Mouse (Mus musculus) cerebellum, adult 11-12 months (tissue): Measurements from ENCODE around the gene Cwc25.
A peak's percentile ranks its signal among the peaks of the same experiment; 100 is the strongest.
"Not testable (repeated sequence)": the region's sequence is repeated elsewhere in the genome, so short reads cannot be mapped to it uniquely, and the experiment has no call there.

Experiments
- DNase-seq: peaks from one replicate; pipeline ENCODE4 v3.0.0; 2022

Cwc25 gene

GRCm38 (mm10) chr11:97800691-97801408 is 34.5 kb upstream of the Cwc25 start:
- DNase-seq: peak; percentile 72

DNA sequence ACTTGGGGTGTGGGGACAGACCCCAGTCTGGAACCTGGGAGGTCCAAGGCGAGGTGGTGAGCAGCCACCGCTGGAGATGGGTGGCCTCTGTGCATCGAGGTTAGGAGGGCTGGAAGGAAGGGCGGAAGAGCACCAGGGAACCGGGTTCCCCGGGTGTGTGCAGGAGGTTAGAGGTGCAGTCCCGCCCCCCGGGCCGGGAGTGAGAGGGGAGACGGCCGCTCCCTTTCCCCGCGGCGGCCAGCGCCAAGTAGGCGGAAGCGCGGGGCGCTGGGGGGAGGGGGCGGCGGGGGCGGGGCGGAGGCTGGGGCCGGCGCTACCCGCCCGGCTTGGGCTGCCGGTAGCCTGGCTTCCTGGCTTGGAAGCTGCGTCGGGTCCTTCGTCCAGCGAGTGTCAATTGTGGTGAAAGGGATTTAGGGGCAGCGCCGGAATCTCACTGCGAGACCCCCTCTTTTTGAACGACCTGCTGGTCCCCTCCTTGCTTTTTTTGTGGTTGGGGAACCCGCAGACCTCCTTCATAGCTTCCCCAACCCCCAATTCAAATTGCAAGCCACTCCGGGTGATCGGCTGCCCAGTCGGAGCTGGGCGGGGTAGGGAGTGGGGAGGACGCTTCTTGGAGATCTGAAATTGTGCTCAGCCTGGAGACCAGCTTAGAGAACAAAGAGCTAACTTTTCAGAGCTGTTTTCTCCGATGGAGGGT is 33.8 kb upstream of the Cwc25 start:
- peak; percentile 77 for DNase-seq

GRCm38 (mm10) chr11:97799146-97799993 is 33.0 kb upstream of the Cwc25 start:
- DNase-seq: peak; percentile 93

DNA sequence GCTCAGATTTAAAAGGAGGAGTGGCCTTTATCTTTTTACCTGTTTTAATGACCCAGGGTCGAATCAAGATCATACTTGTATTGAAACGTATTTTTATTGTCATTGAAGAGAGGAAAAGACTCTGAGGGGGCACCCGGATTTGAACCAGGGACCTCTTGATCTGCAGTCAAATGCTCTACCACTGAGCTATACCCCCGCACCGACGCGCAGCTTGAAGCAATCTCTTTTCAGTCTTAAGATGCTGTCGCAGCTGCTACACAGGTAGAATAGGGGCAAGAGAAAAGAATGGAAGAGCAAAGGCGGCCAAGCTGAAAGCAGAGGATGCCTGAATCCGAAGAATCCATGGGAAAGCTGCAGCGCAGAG is 32.4 kb upstream of the Cwc25 start, which contains the start of gene Lasp1:
Lasp1 (plus strand) TSS at position 219 of the 364 bp plus-strand sequence.
- peak; percentile 91 for DNase-seq

DNA sequence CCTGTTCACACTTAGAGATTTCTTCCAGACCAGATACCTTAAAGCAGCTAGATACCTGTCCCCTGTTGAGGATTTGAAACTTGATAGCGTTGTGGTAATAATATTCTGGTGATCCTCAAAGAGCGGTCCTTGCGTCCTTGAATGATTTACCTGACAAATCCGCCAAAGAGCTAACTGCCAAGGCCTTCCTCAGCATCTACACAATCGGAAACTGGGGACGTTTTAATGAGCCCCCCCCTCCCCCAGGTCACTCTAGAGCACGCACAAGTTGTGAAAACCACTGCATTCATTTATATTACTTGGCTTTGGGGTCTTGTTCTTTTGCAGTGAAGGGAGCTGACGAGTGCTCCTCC is 31.7 kb upstream of the Cwc25 start:
- DNase-seq: no peak

DNA sequence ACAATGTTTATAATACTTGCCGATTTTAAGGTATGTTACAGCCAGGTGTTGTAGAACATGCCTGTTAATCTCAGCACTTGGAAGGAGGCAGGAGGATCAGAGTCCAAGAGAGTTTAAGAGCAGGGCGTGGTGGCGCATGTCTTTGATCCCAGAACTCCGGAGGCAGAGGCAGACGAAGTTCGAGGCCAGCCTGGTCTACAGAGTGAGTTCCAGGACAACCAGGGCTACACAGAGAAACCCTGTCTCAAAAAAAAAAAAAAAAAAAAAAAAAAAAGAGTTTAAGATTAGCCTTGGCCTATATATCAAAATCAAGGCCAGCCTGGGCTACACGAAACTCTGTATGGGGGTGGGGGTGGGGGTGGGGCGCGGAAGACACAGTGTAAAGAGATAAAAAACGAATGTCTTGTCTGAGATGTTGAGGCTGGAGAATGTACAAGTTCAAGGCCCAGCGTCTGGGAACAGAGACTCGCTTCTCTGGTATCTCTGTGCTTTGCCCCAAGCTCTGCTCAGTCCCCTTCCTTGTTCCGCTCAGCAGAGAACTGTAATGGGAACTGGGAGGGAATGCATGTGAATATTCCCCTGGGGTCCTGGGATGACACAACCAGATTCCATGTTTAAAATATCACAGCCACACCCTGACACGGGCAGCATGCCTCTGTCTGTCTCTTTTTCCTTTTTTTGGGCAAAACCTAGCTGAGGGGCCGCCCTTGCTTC is 31.2 kb upstream of the Cwc25 start:
- no peak for DNase-seq

GRCm38 (mm10) chr11:97796910-97797309 is 30.6 kb upstream of the Cwc25 start:
- DNase-seq: peak; percentile 74

GRCm38 (mm10) chr11:97793165-97793564 is 26.8 kb upstream of the Cwc25 start:
- DNase-seq: no peak

- DNase-seq: not testable (repeated sequence)
These were observed 24.6 kb upstream of the Cwc25 start for GRCm38 (mm10) chr11:97790778-97791438.

DNA sequence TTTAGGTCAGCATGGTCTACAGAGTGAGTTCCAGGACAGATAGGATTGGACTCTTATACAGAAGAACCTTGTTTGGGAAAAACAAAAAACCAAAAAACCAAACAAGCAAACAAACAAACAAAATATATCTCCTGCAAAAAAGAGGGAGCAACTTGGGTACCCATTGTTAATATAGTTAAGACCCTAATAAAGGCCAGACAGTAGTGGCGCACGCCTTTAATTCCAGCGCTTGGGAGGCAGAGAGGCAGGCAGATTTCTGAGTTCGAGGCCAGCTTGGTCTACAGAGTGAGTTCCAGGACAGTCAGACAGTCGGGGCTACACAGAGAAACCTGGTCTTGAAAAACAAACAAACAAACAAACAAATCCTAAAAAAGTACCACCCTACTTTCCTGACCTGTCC is 23.4 kb upstream of the Cwc25 start:
- no peak for DNase-seq

DNA sequence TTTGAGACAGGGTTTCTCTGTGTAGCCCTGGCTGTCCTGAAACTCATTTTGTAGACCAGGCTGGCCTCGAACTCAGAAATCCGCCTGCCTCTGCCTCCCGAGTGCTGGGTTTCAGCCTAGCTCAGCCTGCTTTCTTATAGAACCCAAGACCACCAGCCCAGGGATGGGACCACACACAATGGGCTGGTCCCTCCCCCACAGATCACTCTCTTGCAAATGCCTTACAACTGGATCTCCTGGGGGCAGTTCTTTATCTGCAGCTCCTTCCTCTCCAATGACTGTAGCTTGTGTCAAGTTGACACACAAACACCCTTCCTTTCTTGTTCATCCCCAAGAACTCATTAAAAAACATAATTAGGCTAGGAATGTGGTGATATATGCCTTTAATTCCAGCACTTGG is 21.6 kb upstream of the Cwc25 start:
- DNase-seq: no peak

DNA sequence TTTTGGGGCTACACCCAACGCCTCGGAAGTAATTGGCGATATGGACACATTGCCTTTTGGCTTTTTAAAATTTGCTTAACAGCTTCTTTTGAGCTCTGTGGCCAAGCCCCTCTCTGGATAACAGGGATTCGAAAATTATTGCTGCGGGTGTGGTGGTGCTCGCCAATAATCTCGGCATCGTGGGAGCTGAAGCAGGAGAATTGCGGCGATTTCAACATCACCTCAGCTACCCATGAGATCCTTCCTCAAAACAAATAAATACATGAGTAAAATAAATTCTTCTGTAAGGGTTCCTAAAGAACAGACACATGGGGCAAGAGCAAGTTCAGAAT is 16.2 kb upstream of the Cwc25 start:
- no peak for DNase-seq

- peak; percentile 98 for DNase-seq
These were observed 15.6 kb upstream of the Cwc25 start, which contains the start of gene Rpl23 for GRCm38 (mm10) chr11:97781832-97782563. Gene Rpl23, minus strand, starts transcription at chr11:97782437.

GRCm38 (mm10) chr11:97781478-97781831 is 15.1 kb upstream of the Cwc25 start:
- DNase-seq: no peak

- no peak for DNase-seq
These were observed 13.8 kb upstream of the Cwc25 start for GRCm38 (mm10) chr11:97779968-97780701.

DNA sequence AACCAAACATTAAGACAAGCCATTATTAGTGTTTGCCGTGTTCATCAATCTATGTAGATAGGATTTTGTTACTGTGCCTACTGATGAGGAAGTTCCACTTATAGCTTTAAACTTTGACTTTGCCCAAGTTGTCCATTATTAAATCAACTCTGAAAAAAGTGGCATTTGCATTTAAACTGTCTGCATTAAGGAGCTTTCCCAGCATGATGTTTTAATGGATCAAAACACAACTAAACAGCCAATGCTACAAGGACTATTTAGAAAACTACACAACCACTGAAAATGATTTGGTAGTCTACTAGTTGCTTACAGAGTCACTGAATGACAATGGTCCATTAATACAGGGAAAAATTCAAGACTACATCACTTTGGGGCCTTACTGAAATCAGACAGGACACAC is 12.6 kb upstream of the Cwc25 start:
- no peak for DNase-seq

- DNase-seq: no peak
These were observed 10.8 kb upstream of the Cwc25 start for GRCm38 (mm10) chr11:97777129-97777529.

DNA sequence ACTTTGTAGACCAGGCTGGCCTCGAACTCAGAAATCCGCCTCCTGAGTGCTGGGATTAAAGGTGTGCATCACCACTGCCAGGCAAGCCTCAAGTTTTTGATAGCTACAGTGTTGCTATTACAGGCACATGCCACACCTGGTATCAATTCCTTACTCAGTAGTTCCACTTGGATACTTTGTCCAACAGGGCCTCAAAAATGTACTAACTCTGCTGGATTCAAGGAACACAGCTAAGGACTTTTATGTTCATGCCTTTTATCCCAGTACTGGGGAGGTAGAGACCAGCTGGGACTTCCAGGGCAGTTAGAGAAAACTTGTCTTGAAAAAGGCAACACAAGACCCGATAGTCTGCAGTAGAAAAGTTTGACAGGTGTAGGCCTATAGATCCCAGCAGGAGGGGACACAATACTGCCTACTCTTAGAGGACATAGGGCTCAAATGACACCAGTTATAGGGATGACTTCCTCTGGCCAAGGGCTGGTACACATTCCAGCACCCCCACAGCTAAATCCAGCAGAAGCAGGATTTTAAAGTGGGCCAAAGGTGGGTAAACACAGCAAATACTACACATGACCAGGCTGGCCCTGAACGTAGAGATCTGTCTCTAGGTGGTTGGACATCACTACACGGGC is 10.3 kb upstream of the Cwc25 start:
- DNase-seq: no peak

DNA sequence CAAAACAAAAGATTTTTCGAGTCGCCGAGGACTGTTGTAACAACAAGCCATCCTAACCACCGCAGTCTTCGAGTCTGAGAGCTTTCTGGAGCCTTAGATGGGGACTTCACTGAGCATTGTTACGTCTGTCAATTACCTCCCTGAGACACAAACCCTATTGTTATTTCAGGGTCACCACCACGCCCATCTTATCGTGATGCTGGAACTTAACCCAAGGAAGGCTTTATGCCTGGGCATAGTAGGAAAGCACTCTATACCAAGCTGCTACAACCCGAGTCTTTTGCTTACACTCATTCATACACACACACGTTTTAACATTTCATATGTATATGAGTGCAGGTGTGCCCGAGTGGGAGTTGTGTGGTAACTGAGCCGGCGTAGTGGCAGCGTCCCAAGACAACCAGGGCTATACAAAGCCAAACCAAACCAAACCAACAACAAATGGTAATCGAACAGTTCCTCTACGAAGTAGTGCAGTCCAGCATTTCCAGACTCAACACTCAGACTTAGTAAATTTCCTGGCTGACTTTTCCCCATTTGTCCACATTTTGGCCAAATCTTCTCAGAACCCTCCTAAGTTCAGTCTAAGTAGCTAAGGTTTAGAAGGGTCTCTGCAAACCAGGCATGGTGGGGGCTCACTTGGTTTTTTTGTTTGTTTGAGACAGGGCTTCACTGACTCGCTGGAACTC is 9.6 kb upstream of the Cwc25 start, which contains the start of gene 1700001P01Rik:
1700001P01Rik (minus strand) TSS at position 111 of the 689 bp plus-strand sequence.
- DNase-seq: no peak

- no peak for DNase-seq
These were observed 8.8 kb upstream of the Cwc25 start for GRCm38 (mm10) chr11:97775186-97775585.
